Mouse (Mus musculus) limb, embryonic 10.5 days (tissue): Measurements from ENCODE around the gene Pla2g15. TPM values are rescaled to one million over a fixed set of nuclear protein-coding genes. Genes with fewer than 3 reads are reported as not detected.
A peak's percentile ranks its signal among the peaks of the same experiment; 100 is the strongest.

Source experiments
- DNase-seq: peaks from one replicate; pipeline ENCODE4 v3.0.0-alpha.2; 2017; ENCODE audit warnings: low spot score
- H3K27ac ChIP-seq: fragments of 300-500 bp; sonication (generic); 2 replicates; pipeline ENCODE4 v1.5.1; 2016; ENCODE audit warnings: mild to moderate bottlenecking
- H3K27me3 ChIP-seq: fragments of 300-500 bp; sonication (generic); 2 replicates; pipeline ENCODE4 v1.6.1; 2016; ENCODE audit warnings: low read depth, mild to moderate bottlenecking; ENCODE audit not compliant: poor library complexity, severe bottlenecking
- H3K36me3 ChIP-seq: fragments of 300-500 bp; sonication (generic); 2 replicates; pipeline ENCODE4 v1.6.1; 2016; ENCODE audit warnings: mild to moderate bottlenecking, moderate library complexity
- H3K4me1 ChIP-seq: fragments of 300-500 bp; sonication (generic); 2 replicates; pipeline ENCODE4 v1.6.1; 2016
- H3K4me3 ChIP-seq: fragments of 300-500 bp; sonication (generic); 2 replicates; pipeline ENCODE4 v1.5.1; 2016; ENCODE audit warnings: mild to moderate bottlenecking, moderate library complexity
- H3K9me3 ChIP-seq: fragments of 300-500 bp; sonication (generic); replicated peaks from 2 replicates; pipeline ENCODE4 v1.6.1; 2016; ENCODE audit warnings: mild to moderate bottlenecking
- WGBS: fragments of 180-500 bp; shearing (Covaris S2); methylation state at CpG from one replicate; pipeline ENCODE4 v1.1.7; 2016; 5-methylcytosine and 5-hydroxymethylcytosine counted together
- polyA plus RNA-seq: library from polyadenylated mRNA; unstranded; fragments of >200 nt; fragmentation: Nextera tagmentation; extraction: Ambion mirVana; gene quantifications from 2 replicates; pipeline ENCODE4 v1.2.1, GENCODE M21; 2016

Gene Pla2g15
- polyA plus RNA-seq, 1 experiment from 2014 or later, result 13.4 TPM

DNA sequence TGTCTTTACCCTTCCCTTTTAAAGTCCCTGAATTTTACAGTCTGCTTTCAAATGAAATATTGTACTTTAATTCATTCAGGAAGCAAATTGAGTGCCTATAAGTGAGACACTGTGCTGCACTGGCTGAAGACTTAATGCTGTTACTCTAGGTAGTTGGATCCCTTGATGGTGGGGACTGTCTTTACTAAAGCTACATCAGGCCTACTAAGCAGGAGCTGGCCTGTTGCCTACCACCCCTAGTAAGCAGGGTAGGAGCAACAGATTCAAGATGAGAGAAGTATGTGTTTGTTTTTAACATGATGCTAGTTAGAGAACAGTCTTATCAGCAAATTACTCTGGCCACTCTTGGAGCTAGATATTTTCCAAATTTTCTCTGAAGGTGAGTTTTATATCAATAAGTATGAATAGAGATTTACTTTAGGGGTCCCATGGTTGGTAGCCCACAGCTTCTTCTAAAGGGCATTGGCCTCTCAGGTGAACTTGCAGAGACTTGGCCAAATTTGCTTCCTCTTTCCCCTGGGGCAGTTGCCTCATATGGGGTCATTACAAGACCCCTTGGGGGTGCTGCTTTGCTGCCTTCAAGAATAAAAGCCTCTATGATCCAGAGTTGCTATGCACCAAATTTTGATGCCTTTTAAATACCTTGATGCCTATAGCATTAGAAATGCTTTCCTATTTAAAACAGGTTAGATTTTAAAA is 20.8 kb upstream of the Pla2g15 start:
- no peak for DNase-seq
- Histone ChIP-seq H3K27ac (no peak overlapping the region), H3K4me1 (peaks cover 4% of the 10 kb centered on the region; the same call in 1 of the 2 replicates), H3K4me3 (no peak overlapping the region), H3K9me3 (no peaks in the 10 kb centered on the region), H3K36me3 (peaks cover 79% of the 10 kb centered on the region), H3K27me3 (peaks cover 23% of the 10 kb centered on the region)

DNA sequence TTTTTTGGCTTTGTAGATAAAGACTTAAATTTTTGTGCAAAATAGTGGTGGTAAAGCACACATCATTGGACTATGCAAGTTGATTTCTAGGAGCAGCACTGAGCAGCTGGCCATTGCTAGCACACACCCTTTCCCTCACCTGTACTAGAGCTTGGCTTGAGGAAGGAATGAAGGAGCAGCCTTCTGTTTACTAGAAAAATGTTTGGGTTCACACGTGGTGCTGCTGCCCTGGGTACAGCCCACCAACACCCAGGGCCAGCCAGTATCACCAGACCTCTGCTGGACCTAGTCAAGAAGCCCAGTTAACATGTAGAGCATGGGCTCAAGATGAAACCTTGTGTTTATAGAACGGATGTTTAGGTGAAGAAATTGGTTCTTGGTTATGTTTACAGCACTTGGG is 20.2 kb upstream of the Pla2g15 start:
- peaks cover 7% of the 10 kb centered on the region; the same call in 1 of the 2 replicates for H3K4me1 ChIP-seq
- WGBS, result 84% methylated on average over 2 of the region's 2 CpGs

DNA sequence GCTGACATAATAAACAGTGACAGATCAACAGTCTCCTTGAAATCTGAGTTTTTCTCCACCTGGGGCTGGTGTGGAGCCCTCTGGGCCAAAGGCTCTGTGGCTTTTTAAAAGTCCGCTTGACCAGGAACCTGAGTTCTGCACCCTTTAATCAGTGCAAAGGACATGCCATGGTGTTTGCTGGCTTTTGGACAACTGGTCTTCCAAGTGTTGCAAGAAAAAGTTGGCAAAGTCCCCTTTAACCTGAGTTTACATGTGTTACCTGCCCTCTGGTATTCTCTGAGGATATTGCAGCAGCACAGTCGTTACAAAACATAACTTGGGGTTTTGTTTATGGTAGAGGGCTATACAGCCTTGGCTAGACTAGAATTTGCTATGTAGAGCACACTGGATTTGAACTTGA is 19.7 kb upstream of the Pla2g15 start:
- peaks cover 11% of the 10 kb centered on the region; the same call in 1 of the 2 replicates for H3K4me1 ChIP-seq
- peaks cover 75% of the 10 kb centered on the region for H3K36me3 ChIP-seq
- H3K9me3 ChIP-seq, result no peaks in the 10 kb centered on the region
- H3K27ac ChIP-seq, result no peak overlapping the region
- H3K27me3 ChIP-seq, result peaks cover 34% of the 10 kb centered on the region
- WGBS, result 94% methylated on average over 2 of the region's 2 CpGs
- no peak for DNase-seq
- no peak overlapping the region for H3K4me3 ChIP-seq

More for the DNA sequence above, 20.2 kb upstream of the Pla2g15 start:
- Histone ChIP-seq H3K27ac (no peak overlapping the region), H3K4me3 (no peak overlapping the region), H3K9me3 (no peaks in the 10 kb centered on the region), H3K27me3 (peaks cover 29% of the 10 kb centered on the region), H3K36me3 (peaks cover 75% of the 10 kb centered on the region)
- no peak for DNase-seq

DNA sequence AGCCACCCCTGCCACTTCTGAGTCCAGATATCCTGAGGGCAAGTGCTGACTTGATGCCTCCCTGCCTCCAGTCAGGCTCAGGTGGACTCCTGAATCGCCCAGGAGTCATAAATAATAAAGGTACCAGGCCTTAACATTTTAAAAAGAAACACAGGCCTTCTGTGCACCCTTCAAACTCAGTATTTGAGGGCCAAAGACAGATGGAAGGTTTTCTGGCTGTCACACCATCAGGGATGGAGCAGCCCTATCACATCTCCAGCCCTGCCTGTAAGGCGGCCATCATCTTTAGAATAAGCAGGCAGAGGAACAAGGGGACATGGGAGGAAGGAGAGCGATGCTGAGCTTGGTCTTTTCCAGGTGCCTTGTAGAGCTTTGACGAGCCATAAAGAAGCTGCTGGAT is 19.2 kb upstream of the Pla2g15 start:
- Histone ChIP-seq H3K4me1 (peaks cover 16% of the 10 kb centered on the region), H3K4me3 (no peak overlapping the region), H3K27ac (no peak overlapping the region), H3K36me3 (peaks cover 75% of the 10 kb centered on the region), H3K9me3 (no peaks in the 10 kb centered on the region), H3K27me3 (peaks cover 40% of the 10 kb centered on the region)
- 88% methylated on average over 4 of the region's 4 CpGs for WGBS
- no peak for DNase-seq

DNA sequence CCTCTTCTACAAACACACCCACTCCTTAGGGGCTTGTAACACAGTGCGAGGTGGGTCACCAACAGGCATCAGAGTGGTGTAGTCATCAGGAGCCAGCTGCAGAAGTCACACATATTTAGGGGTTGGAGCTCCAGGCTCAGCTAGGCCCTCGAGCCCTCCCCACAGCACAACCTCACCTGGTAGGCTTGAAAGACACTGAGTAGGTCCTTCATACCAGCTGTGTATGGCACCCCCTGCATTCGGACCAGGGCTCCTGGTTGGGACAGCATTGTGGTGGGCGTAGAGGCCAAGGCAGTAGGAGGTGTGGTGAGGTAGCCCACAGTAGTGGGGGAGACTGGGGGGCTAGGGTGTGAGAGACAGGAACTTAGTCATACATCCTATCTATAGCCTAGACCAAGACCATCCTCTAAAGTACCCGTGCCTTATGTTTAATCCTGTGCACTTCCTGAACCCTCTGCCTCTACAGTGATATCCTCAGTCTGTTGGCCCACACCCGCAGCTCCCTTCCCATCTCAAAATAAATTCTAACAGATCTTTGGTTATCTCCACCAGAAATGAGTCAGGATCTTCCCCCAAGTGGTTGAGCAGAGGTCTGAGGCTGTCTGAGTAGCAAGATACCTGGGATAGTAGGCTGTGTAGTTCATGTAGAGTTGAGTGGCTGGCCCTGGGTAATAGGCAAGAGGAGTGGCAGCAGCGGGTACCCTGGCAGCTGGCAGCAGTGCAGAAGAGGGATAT is 18.5 kb upstream of the Pla2g15 start:
- peaks cover 69% of the 10 kb centered on the region for H3K36me3 ChIP-seq

DNA sequence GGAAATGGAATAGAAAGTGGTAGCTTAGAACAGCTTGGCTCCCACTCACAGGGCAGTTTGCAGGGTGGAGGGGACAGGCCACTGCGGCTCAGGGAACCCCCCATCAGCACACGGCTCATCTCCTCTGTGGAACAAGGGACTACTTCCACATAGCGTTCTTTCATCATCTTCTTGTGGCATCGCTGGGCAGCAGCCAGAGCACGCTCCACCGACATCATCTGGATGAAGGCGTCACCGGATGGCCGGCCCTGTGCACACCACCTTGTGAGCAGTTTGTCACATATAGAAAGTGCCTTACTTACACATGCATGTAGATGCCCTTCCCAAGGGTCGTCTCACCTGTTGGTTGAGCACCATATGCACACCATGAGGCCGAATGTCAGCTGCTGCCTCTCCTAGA is 17.8 kb upstream of the Pla2g15 start:
- peaks cover 30% of the 10 kb centered on the region for H3K4me1 ChIP-seq
- no peak overlapping the region for H3K27ac ChIP-seq
- peaks cover 53% of the 10 kb centered on the region for H3K27me3 ChIP-seq
- no peak overlapping the region for H3K4me3 ChIP-seq
- H3K9me3 ChIP-seq, result no peaks in the 10 kb centered on the region
- 94% methylated on average over 11 of the region's 11 CpGs for WGBS
- no peak for DNase-seq
- peaks cover 62% of the 10 kb centered on the region for H3K36me3 ChIP-seq

More for the DNA sequence above, 18.5 kb upstream of the Pla2g15 start:
- Histone ChIP-seq H3K27ac (no peak overlapping the region), H3K27me3 (peaks cover 46% of the 10 kb centered on the region), H3K4me3 (no peak overlapping the region), H3K9me3 (no peaks in the 10 kb centered on the region), H3K4me1 (peaks cover 23% of the 10 kb centered on the region)
- no peak for DNase-seq
- 92% methylated on average over 7 of the region's 7 CpGs for WGBS

DNA sequence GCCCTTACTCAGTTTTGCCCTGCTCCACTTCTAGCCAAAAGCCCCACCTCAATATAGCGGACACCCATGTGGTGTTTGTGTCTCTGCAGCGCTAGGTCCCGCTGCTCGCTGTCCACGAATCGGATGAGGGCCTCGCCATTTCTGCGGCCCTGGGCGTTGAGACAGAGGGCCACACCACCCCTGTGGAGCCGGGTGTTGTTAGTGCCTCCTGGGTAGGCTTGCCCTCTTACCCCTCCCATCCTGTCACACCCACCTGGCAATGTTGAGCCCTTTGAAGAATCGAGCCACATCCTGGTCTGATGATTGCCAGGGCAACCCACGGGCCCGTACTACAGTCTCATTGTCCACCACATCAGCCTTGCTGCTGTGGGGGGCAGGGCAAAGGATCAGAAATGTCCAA is 16.7 kb upstream of the Pla2g15 start:
- no peak overlapping the region for H3K27ac ChIP-seq
- H3K9me3 ChIP-seq, result no peaks in the 10 kb centered on the region
- H3K4me3 ChIP-seq, result no peak overlapping the region
- H3K27me3 ChIP-seq, result peaks cover 63% of the 10 kb centered on the region
- peaks cover 54% of the 10 kb centered on the region for H3K36me3 ChIP-seq
- no peak for DNase-seq
- WGBS, result 70% methylated on average over 13 of the region's 13 CpGs
- H3K4me1 ChIP-seq, result peaks cover 40% of the 10 kb centered on the region

DNA sequence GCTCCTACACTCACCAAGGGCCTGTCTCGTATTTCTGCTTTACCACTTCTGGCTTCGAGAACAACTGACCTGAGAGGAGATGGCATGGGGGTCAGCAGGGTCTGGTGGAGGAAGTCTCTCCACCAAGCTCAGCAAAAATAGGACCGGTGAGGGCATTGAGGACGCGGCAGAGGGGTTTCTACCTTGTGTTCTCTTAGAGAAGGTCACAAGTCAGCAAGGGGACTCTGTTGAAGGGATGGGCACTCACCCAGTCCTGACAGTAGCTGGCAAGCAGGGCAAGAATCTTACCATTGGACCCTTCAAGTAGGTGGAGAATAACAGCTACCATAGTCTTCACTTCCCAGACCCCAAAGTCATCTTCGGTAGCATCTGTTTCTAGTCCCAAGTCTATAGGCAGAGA is 16.3 kb upstream of the Pla2g15 start:
- DNase-seq, result no peak
- H3K4me1 ChIP-seq, result peaks cover 44% of the 10 kb centered on the region
- peaks cover 67% of the 10 kb centered on the region for H3K27me3 ChIP-seq
- peaks cover 50% of the 10 kb centered on the region for H3K36me3 ChIP-seq
- H3K27ac ChIP-seq, result no peak overlapping the region
- H3K4me3 ChIP-seq, result no peak overlapping the region
- H3K9me3 ChIP-seq, result no peaks in the 10 kb centered on the region
- 76% methylated on average over 6 of the region's 6 CpGs for WGBS

DNA sequence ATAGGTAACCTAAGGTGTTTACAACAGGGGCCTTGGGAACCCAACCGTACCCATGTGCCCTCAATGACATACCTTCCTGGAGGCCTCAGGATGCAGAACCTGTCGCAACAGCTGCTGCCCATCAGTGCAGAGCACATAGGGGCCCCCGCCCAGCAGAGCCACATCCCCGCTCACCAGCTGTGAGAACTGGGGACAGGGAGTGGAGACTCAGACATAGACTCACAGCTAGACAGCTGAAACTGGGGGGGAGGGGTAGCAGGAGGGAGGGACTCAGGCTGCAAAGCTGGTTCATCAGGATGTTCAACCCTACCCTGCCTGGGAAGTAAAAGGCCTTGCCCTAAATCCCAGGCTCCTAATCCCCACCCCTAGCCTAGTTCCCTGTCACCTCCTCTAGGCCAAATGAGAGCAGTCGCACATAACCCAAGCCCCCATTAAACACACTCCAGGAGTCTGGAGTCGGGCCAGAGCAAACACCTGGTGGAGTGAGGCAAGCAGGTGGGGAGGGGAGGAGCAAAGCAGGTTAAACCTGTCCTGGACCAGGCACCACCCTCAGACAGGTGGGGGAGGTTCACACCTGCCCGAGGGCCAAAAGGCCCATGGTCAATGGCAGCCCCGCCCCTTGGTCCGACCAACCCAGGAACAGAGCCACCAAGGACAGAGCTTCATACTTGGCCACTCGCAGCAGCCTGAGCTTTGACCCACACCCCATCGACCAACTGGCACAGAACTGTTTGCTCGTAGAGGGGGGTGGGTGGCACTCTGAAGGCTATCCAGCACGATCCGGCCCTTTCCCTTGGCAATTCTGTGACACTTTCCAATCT is 15.2 kb upstream of the Pla2g15 start:
- DNase-seq, result peak; percentile 53
- H3K4me3 ChIP-seq, result no peak overlapping the region
- H3K36me3 ChIP-seq, result peaks cover 40% of the 10 kb centered on the region
- no peaks in the 10 kb centered on the region for H3K9me3 ChIP-seq
- peaks cover 78% of the 10 kb centered on the region for H3K27me3 ChIP-seq
- peaks cover 44% of the 10 kb centered on the region for H3K4me1 ChIP-seq
- no peak overlapping the region for H3K27ac ChIP-seq
- 17% methylated on average over 14 of the region's 14 CpGs for WGBS

DNA sequence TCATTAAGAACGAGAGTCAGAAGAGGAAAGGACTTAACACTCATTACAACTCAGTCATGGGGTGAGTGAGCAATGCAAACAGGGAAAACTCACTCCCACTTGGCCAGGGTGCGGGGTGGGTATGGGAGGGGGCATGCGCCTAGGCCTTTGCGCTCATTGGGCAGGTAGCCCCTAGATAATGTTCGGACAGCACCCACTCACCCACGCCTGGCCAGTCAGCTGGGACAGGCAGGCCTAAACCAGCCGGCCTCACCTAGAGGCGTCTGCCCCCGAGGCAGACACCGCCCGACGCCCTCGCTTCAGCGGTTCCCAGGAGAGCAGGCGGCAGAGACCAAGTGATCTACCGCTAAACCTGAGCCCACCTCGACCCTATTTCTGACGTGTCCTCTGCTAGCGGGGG is 14.5 kb upstream of the Pla2g15 start:
- 3% methylated on average over 19 of the region's 19 CpGs for WGBS
- Histone ChIP-seq H3K36me3 (peaks cover 33% of the 10 kb centered on the region), H3K27ac (no peak overlapping the region), H3K9me3 (no peaks in the 10 kb centered on the region), H3K4me3 (peak overlapping the region; percentile 63), H3K27me3 (peaks cover 80% of the 10 kb centered on the region), H3K4me1 (peaks cover 44% of the 10 kb centered on the region)
- DNase-seq, result peak; percentile 49

DNA sequence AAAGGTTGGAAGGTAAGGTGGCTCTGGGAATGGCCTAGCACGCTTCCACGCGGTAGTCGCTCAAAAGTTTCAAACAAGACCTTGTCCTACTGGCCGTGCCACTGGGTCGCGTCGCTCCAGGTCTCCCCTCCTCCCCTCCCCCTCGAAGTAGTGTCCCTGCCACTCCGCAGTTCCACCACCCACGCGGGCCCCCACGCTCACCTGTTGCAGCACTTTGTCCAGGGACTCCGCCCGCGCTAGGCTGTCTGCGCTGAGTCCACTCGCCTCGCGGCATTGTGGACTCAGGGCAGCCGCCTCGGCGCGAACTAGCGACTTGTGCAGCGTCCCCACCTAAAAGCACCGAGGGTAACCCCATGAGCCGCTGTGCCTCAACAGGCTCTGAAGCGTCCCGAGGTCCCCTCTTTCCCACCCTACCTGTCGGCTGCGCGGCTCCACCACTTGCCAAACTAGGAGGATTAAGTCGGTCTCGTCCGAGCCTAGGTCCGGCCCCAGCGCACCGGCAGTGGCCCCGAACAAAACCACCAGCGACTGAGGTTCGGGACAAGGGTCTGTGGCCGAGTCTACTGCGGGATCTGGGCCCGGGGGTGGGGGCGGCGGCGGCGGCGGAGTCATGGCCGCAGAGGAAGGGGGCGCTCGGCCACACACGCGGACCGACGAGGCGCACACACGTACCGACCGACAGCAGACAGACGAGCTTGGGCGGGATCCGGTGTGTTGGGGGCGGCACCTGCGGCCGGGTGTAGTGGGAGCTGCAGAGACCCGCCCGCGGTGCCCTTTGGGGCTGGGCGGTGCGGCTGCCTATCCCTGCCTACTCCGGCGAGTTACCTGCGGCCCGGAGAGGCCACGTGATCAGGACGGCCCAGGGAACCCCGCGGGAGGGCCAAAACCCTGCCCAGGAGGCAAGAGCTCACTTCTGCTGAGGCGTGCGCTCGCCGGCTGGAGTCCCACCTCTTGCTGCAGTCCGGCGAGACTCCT is 13.8 kb upstream of the Pla2g15 start, which contains the start of gene Esrp2:
Esrp2 (minus strand) TSS at position 819 of the 975 bp plus-strand sequence.
- H3K27me3 ChIP-seq, result peaks cover 80% of the 10 kb centered on the region
- no peaks in the 10 kb centered on the region for H3K9me3 ChIP-seq
- peak; percentile 69 for DNase-seq
- peaks cover 44% of the 10 kb centered on the region for H3K4me1 ChIP-seq
- peak within 1 kb of the TSS; percentile 67 for H3K27ac ChIP-seq
- H3K36me3 ChIP-seq, result peaks cover 25% of the 10 kb centered on the region
- WGBS, result 1% methylated on average over 84 of the region's 86 CpGs
- peak within 1 kb of the TSS; percentile 63 for H3K4me3 ChIP-seq
